Mouse (Mus musculus) cerebellum, postnatal 25 days (tissue): ENCODE results near the gene Dnhd1.

Experiments used
- DNase-seq, 2 experiments: peaks; one replicate each; pipeline ENCODE4 v3.0.0; 2021; ENCODE audit warnings: mixed read lengths in 2 of 2

Gene Dnhd1

GRCm38 (mm10) chr7:105650639-105651435, at the start of gene Dnhd1:
Gene Dnhd1, plus strand, starts transcription at chr7:105650827.
- DNase-seq: peak; percentile 69 to 78

GRCm38 (mm10) chr7:105602860-105603623, 47.6 kb upstream of the Dnhd1 start:
- DNase-seq: peak; percentile 73 to 87

GRCm38 (mm10) chr7:105608467-105608866, 42.2 kb upstream of the Dnhd1 start:
- no peak for DNase-seq

- no peak for DNase-seq
Observed at GRCm38 (mm10) chr7:105611767-105612166, 38.9 kb upstream of the Dnhd1 start.

GRCm38 (mm10) chr7:105614400-105614799, 36.2 kb upstream of the Dnhd1 start:
- DNase-seq: no peak

DNA sequence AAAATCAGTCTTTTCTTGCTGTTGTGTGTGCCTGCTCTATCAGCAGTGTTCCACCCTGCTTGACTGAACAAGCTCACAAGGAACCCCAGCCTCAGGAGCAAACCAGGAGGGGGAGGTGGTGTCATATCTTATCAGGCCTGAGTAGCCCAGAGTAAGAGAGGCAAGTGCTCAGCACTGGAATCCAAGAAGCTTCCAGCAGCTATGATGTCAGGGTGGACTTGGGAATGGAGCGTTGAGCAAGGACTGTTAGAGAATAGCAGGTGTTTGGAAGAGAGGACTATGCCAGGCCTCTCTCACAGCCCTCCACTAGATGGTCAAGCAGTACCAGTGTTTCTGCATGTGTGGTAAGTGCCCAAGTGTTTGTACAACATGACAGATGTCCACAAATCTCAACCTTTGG, 34.9 kb upstream of the Dnhd1 start:
- no peak for DNase-seq

DNA sequence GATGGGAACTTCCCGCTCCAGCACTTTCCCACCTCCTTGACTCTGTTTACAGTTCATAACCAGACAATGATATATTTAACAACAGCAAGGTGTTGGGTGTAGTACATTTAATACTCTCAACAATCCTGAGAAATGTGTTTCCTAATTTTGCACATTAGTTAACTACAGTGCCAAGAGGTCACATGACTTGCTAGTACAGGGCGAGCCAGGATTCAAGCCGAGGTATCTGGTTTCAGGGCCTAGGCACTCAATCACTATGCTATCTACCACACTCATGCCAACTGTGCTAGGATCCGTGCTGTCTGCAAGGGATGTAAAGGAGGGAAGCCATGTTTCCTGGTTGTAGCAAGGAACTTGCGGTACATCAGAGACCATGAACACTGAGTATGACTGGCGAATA, 34.1 kb upstream of the Dnhd1 start:
- DNase-seq: no peak

- DNase-seq: no peak
Observed at GRCm38 (mm10) chr7:105617810-105618209, 32.8 kb upstream of the Dnhd1 start.

GRCm38 (mm10) chr7:105619701-105620100, 30.9 kb upstream of the Dnhd1 start:
- no peak for DNase-seq

DNA sequence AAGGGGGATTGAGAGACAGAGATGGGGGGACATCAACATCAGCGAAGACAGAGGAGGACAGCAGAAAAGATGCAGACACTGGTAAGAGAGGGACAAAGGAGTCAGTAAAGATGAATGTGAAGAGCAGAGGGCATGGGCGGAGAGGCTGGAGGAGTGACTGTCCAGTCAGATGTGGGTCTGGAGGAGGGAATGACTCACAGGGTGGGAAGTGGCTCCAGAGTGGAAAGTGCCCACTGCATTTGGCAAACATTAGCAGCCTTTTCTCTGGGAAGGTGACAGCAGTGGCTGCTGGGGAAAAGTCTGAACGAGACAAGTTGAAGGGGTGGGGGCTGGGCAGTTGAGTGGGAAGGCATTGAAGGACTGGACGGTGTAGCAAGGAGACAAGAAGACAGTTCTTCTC, 29.6 kb upstream of the Dnhd1 start:
- DNase-seq: peak in 1 of 2 experiments; percentile 3

DNA sequence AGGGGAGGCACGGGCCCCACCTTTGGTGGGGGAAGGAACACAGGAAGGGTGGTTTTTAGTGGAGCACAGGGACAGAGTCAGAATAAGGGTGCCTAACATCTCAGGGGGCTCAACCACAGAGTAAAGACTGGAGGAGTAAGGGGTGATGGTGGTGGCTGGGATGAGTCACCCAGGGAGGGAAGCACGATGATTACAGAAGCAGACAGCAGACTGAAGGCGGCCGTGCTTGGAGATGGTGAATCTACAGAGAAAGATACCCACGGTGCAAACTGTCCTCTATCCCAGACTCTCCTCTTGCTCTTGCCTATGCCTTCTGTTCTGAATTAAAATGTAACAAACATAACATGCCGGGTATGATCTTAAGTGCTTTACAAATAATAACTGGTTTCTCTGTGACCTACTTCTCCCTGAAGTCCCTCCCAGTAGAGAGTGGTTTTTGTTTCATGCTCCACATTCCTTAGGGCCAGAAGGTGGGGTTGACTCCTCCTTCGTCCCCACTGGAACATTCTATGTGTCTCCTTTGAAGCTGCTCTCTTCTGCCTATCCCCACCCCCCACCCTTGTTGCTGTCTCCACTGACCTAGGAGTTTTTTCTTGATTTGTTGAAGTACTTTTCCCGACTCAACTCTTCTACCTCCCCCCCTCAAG, 28.9 kb upstream of the Dnhd1 start:
- peak in 1 of 2 experiments; percentile 2 for DNase-seq

DNA sequence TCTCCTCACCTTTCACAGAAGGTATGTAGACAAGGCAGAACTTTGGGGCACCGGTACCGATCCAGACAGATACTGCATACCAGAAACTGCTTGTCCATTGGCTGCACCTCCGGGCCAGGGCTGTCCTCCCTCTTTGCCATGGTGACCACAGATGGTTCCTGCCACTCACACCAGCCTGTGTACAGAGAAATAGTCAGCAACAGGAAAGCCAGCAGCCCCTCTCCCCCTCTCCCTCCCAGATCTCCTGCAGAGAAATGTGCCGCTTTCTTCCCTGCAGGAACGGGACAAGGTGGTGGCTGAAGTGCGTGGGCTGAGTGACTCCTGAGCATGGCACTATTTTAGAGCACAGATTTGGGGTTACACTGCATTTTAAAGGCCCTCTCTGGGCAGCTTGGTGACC, 25.2 kb upstream of the Dnhd1 start:
- peak; percentile 81 to 82 for DNase-seq

- DNase-seq: peak in 1 of 2 experiments; percentile 48
Observed at GRCm38 (mm10) chr7:105628633-105629032, 22.0 kb upstream of the Dnhd1 start.

DNA sequence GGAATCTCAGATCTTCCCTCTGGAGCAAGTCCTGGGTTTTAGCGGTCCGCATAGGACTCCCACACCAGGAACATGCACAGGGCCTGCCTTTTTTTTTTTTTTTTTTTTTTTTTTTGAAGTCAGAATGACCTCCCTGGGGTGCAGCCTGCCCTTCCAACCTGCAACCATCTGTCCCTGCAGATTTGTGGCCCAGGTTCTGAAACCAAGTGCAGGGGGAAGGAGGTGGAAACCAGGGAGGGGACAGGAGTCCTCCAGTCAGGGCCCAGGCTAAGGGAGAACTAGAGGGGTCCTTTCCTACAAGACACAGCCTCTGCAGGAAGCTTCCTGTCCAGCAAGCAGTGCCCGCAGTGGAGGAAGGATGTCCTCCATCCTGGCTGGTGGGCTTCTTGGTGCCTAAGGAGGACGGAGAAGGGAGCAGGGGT, 18.1 kb upstream of the Dnhd1 start:
- DNase-seq: peak; percentile 84

DNA sequence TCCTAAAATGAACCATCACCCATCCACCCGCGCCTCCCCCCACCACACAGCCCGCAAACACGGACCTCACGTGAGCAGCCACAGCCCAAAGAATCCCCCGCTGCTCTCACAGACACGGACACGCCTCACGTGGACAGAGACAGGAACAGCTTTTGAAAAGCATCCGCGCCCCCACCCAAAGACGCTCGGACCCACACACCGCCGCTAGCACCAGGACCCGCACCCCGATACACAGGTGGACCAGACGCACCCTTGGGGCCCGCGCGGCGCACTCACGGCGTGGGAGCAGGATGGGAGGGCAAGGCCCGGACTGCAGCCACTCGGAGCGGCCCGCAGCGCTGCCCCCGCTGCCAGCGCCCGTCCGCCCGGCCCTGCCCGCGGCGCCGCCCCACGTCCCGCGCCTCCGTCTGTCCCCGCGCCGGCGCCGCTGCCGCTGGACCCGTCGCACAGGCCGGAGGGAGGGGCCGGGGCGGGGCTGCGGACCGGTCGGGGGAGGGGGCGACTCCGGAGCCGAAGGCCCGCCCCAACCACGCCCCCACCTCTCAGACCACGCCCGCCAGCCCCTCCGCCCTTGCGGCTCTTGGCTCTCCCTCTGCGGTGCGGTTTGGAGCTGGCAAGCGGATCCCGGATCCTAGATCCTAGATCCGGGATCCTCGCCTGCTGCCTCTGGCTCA, 17.4 kb upstream of the Dnhd1 start, which contains the start of gene Trim3:
TSS of gene Trim3 (minus strand) at position 445 of the 674 bp plus-strand sequence.
- peak; percentile 95 to 99 for DNase-seq

- DNase-seq: no peak
Observed at GRCm38 (mm10) chr7:105633801-105634135, 16.9 kb upstream of the Dnhd1 start.

DNA sequence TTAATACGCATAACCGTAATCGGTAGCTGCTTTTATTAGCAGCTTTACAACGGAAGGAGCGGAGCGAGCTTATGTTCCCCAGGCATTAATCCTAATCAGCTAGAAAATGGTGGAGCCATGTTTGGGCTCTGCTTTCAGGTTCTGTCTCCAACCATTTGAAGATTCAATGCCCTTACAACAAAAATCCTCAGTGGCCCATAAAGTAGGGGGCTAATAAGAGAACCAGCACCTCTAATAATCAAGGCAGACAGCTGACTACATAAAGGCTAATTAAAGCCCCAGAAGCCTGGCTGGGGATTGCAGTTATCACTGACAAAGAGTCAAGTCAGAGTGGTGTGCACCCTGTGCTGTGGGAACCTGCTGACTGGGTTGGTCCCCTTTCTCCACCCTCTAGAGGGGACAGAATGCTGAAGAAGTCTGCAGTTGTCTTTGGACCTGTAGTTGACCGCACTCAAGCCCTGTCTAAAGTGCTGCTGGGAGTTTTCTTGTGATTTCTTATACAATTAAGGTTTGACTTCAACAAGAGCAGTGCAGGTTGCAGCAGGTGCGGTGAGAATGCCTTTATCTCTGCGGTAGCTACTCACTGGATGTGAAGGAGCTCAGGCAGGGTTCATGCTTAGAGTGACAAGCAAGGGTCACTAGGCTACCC, 16.2 kb upstream of the Dnhd1 start:
- peak in 1 of 2 experiments; percentile 9 for DNase-seq

DNA sequence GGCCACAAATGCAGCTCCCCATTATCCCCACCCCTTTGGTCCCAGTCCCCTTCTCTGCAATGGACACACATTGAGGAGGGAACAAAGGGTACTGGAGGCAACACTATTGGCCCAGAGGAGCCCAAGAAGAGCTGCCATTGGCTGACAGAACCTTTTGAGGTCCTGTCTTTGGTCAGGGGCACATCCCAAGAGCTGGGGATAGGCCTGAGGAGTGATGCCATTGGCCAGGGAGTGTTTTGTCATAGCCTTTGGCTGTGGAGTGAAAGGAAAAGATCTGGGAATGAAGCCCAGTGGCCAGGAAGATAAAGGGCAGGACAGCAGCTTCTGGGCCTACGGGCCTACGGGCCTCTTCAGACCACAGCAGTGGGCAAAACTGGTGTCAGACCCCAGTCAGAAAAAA, 14.9 kb upstream of the Dnhd1 start:
- DNase-seq: peak in 1 of 2 experiments; percentile 5

DNA sequence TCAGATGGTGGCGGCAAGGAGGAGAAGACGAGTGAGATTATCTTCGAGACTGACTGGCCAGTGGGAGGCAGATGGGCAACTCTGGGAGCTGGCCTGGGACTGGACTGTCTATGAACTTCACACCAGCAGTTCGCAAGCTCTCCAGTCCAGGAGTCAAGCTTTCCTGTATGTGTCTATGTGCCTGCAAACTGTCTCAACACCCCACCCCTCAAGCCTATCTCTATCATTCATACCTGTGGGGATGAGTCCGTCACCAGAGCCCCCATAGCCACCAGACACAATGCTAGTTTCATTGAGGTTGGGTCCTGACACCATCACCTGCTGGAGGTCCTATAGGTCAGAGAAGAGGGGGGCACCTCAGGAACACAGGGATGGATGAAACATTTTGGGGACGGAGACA, 11.9 kb upstream of the Dnhd1 start:
- DNase-seq: no peak

DNA sequence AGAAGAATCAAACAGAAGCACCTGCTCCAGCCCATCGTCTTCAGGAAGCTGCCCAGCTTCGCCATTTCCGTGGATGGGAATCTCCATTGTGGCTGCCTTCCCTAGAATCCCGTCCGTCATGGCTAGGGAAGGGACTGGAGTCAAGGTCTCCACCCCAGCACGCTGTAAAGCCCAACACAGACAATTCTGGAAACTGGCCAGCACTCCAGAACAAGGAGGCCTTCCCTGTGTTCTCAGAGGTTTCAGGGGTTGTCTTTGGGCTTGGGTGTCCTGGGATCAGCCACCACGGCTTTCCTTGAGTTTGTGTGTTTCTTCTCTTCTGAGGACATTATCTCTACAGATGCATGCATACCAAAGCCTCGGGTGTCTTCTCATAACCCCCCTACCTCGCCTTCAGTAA, 11.3 kb upstream of the Dnhd1 start:
- DNase-seq: no peak

DNA sequence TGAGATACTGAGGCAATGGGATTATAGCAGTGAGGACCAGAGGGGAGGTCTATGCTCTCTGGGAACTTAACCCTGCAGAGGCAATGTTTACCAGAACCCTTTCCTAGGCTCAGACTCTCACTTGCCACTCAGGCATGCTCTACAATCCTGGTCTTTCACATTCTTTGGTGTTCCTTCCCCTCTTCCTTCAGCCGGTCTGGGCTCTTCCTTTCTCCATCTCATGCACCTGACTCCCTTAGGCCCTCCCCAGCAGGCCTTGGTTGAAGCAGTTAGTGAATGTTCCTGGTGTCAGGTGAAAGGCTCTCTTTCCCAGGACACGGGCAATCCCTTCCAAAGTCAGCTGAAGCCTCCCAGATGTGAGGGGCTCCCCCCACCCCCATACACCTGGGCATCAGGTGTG, 10.9 kb upstream of the Dnhd1 start, which contains the start of gene Timm10b:
TSS of gene Timm10b (plus strand) at position 301 of the 400 bp plus-strand sequence.
- no peak for DNase-seq

DNA sequence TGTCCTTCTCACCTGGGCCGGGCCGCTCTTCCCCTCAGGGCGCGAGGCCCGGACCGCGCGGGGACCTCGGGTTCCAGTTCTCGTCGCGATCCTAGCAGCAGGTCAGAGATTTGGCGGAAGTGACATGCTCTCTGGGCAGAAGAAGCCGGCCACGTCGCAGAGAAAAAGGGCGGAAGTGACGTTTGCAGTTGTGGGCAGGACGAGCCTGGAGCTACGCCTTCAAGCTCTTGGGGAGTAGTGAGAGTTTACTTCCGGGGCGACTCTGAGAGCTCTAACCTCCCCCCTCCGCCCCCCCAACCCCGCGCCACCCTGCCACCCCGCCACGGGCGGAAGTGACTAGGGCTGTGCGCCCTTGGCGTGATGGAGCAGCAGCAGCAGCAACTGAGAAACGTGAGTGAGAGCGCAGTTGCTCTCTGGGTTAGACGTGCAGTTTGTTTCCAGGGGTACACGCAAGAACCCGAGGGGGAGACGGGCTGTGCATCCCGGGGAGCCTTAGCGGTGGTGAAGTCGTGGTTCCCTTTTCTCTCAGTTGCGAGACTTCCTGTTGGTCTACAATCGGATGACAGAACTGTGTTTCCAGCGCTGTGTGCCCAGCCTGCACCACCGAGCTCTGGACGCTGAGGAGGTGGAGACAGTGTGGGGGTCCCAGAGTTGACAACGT, 10.3 kb upstream of the Dnhd1 start, which contains the start of the genes Arfip2 and Gm45799:
TSS of gene Arfip2 (minus strand) at position 184 of the 661 bp plus-strand sequence.
TSS of gene Gm45799 (plus strand) at position 320 of the 661 bp plus-strand sequence.
- peak; percentile 95 to 96 for DNase-seq
